Mouse (Mus musculus) adrenal gland, adult 18-20 months (tissue): Measurements from ENCODE around the gene Atf4. TPM values are rescaled to one million over a fixed set of nuclear protein-coding genes. Genes with fewer than 3 reads are reported as not detected.

ENCODE experiments used
- DNase-seq, 2 experiments: peaks; one replicate each; pipeline ENCODE4 v3.0.0; 2021 to 2022; ENCODE audit warnings: low spot score in 2 of 2
- total RNA-seq, 2 experiments: library from RNA; stranded (reverse); gene quantifications; 1 replicate in 1 of 2; 2 replicates in 1 of 2; pipeline ENCODE4 v1.2.3; 2021

Atf4 gene
- total RNA-seq, 2 experiments from 2014 or later = 237 to 275 TPM

GRCm38 (mm10) chr15:80248596-80248995 lies 6.4 kb upstream of the Atf4 start:
- DNase-seq = no peak

- DNase-seq = no peak
Measured at GRCm38 (mm10) chr15:80249672-80250071, 5.3 kb upstream of the Atf4 start.

- no peak for DNase-seq
Measured at GRCm38 (mm10) chr15:80250586-80250985, 4.4 kb upstream of the Atf4 start.

GRCm38 (mm10) chr15:80253530-80253929 lies 1.5 kb upstream of the Atf4 start:
- DNase-seq = no peak

GRCm38 (mm10) chr15:80254207-80254606 lies 777 bp upstream of the Atf4 start:
- DNase-seq = peak; percentile 55 to 67

GRCm38 (mm10) chr15:80255646-80256121 lies 700 bp downstream of the Atf4 start:
- peak; percentile 78 to 80 for DNase-seq

- DNase-seq = peak; percentile 32 to 37
Measured at GRCm38 (mm10) chr15:80256242-80256641, 1.3 kb downstream of the Atf4 start.

GRCm38 (mm10) chr15:80256656-80257601 lies 1.9 kb downstream of the Atf4 start:
- no peak for DNase-seq

- no peak for DNase-seq
Measured at GRCm38 (mm10) chr15:80257602-80258239, 2.7 kb downstream of the Atf4 start.

GRCm38 (mm10) chr15:80258240-80259170 lies 3.5 kb downstream of the Atf4 start:
- DNase-seq = no peak

GRCm38 (mm10) chr15:80259406-80260045 lies 4.5 kb downstream of the Atf4 start:
- DNase-seq = no peak

GRCm38 (mm10) chr15:80260677-80261076 lies 5.7 kb downstream of the Atf4 start:
- peak; percentile 84 to 90 for DNase-seq

- no peak for DNase-seq
Measured at GRCm38 (mm10) chr15:80261100-80261499, 6.1 kb downstream of the Atf4 start.

GRCm38 (mm10) chr15:80263610-80264575 lies 8.9 kb downstream of the Atf4 start, which contains the start of gene Rps19bp1:
Gene Rps19bp1 (minus strand): TSS chr15:80264315.
- DNase-seq = peak; percentile 83 to 87

GRCm38 (mm10) chr15:80266281-80266680 lies 11.3 kb downstream of the Atf4 start:
- DNase-seq = peak; percentile 63 to 68

- no peak for DNase-seq
Measured at GRCm38 (mm10) chr15:80271858-80272396, 16.9 kb downstream of the Atf4 start.

GRCm38 (mm10) chr15:80277107-80277506 lies 22.1 kb downstream of the Atf4 start:
- no peak for DNase-seq

GRCm38 (mm10) chr15:80277625-80278024 lies 22.6 kb downstream of the Atf4 start:
- peak; percentile 60 to 62 for DNase-seq
